Mouse (Mus musculus) heart, embryonic 13.5 days (tissue): ENCODE measurements around the gene Serpina1c. TPM values are rescaled to one million over a fixed set of nuclear protein-coding genes. Genes with fewer than 3 reads are reported as not detected.
"Not testable (repeated sequence)": the region's sequence is repeated elsewhere in the genome, so short reads cannot be mapped to it uniquely, and the experiment has no call there.

Experiments used
- ATAC-seq: fragments of 200-750 bp; cut with Nextera tagmentation; 2 replicates; pipeline ENCODE4 v1.8.0; 2017; ENCODE audit warnings: moderate TSS enrichment; ENCODE audit not compliant: insufficient number of reproducible peaks, low FRiP score, low TSS enrichment; ENCODE audit errors: extremely low read depth
- H3K27ac ChIP-seq: fragments of 300-500 bp; sonication (generic); replicated peaks from 2 replicates; pipeline ENCODE4 v1.5.1; 2015; ENCODE audit warnings: moderate library complexity, mild to moderate bottlenecking, inconsistent platforms
- H3K27me3 ChIP-seq: fragments of 300-500 bp; sonication (generic); replicated peaks from 2 replicates; pipeline ENCODE4 v1.6.1; 2015; ENCODE audit warnings: mild to moderate bottlenecking, inconsistent platforms
- H3K36me3 ChIP-seq: fragments of 300-500 bp; sonication (generic); 2 replicates; pipeline ENCODE4 v1.6.1; 2015; ENCODE audit warnings: mild to moderate bottlenecking, inconsistent platforms
- H3K4me1 ChIP-seq: fragments of 300-500 bp; sonication (generic); 2 replicates; pipeline ENCODE4 v1.6.1; 2015; ENCODE audit warnings: inconsistent platforms
- H3K4me2 ChIP-seq: fragments of 300-500 bp; sonication (generic); 2 replicates; pipeline ENCODE4 v1.6.1; 2015; ENCODE audit warnings: inconsistent platforms, mild to moderate bottlenecking, moderate library complexity
- H3K4me3 ChIP-seq: fragments of 300-500 bp; sonication (generic); 2 replicates; pipeline ENCODE4 v1.5.1; 2015; ENCODE audit warnings: moderate library complexity, mild to moderate bottlenecking, inconsistent platforms
- H3K9ac ChIP-seq: fragments of 300-500 bp; sonication (generic); 2 replicates; pipeline ENCODE4 v1.6.1; 2015; ENCODE audit warnings: inconsistent platforms, mild to moderate bottlenecking, moderate library complexity
- H3K9me3 ChIP-seq: fragments of 300-500 bp; sonication (generic); 2 replicates; pipeline ENCODE4 v1.6.1; 2016; ENCODE audit warnings: inconsistent platforms
- WGBS: fragments of 180-500 bp; shearing (Covaris S2); methylation state at CpG from one replicate; pipeline ENCODE4 v1.1.7; 2015; ENCODE audit warnings: mixed read lengths; 5-methylcytosine and 5-hydroxymethylcytosine counted together
- polyA plus RNA-seq: library from polyadenylated mRNA; unstranded; fragments of >200 nt; fragmentation: Nextera tagmentation; extraction: Ambion mirVana; gene quantifications from 2 replicates; pipeline ENCODE4 v1.2.1, GENCODE M21; 2015

Gene Serpina1c
- polyA plus RNA-seq: 1.5 and 3.6 TPM in 2 replicates

- not testable (repeated sequence) for H3K9me3 ChIP-seq, H3K4me1 ChIP-seq, ATAC-seq, H3K27ac ChIP-seq, H3K4me2 ChIP-seq, H3K27me3 ChIP-seq, H3K9ac ChIP-seq, H3K4me3 ChIP-seq, H3K36me3 ChIP-seq
- WGBS: 74% methylated on average over 4 of the region's 4 CpGs
These were observed at the start of gene Serpina1c for GRCm38 (mm10) chr12:103904837-103905340. TSS of gene Serpina1c (minus strand) at chr12:103904887.

- H3K9ac ChIP-seq, H3K9me3 ChIP-seq: not testable (repeated sequence)
- WGBS: 65% methylated on average over 3 of the region's 3 CpGs
These were observed 48.3 kb upstream of the Serpina1c start for GRCm38 (mm10) chr12:103952972-103953371.

GRCm38 (mm10) chr12:103946243-103946642, 41.6 kb upstream of the Serpina1c start:
- Histone ChIP-seq H3K9me3 (peaks cover 21% of the 10 kb centered on the region), H3K27ac (no peak overlapping the region), H3K27me3 (no peaks in the 10 kb centered on the region), H3K4me3 (no peak overlapping the region), H3K36me3 (no peaks in the 10 kb centered on the region), H3K4me1 (no peaks in the 10 kb centered on the region), H3K4me2 (no peak overlapping the region), H3K9ac (no peak overlapping the region)
- ATAC-seq: no peak
- WGBS: 72% methylated on average over 4 of the region's 4 CpGs

More at GRCm38 (mm10) chr12:103952972-103953371, 48.3 kb upstream of the Serpina1c start:
- not testable (repeated sequence) for H3K4me1 ChIP-seq, ATAC-seq, H3K27me3 ChIP-seq, H3K27ac ChIP-seq, H3K4me3 ChIP-seq, H3K36me3 ChIP-seq, H3K4me2 ChIP-seq

- not testable (repeated sequence) for H3K36me3 ChIP-seq, H3K4me1 ChIP-seq, H3K9ac ChIP-seq, H3K27me3 ChIP-seq, ATAC-seq, H3K9me3 ChIP-seq, H3K27ac ChIP-seq, H3K4me2 ChIP-seq, H3K4me3 ChIP-seq
- WGBS: 87% methylated on average over 12 of the region's 16 CpGs
These were observed 4.5 kb upstream of the Serpina1c start for GRCm38 (mm10) chr12:103909181-103909580.

- not testable (repeated sequence) for H3K9ac ChIP-seq, H3K36me3 ChIP-seq, H3K27ac ChIP-seq, H3K4me3 ChIP-seq, H3K27me3 ChIP-seq, H3K4me2 ChIP-seq, ATAC-seq, H3K4me1 ChIP-seq, H3K9me3 ChIP-seq
- 19% methylated on average over 1 of the region's 1 CpGs for WGBS
These were observed 3.1 kb upstream of the Serpina1c start for GRCm38 (mm10) chr12:103907746-103908145.

GRCm38 (mm10) chr12:103901929-103902328, 2.8 kb downstream of the Serpina1c start:
- not testable (repeated sequence) for H3K9ac ChIP-seq, H3K36me3 ChIP-seq, H3K4me3 ChIP-seq, H3K4me2 ChIP-seq, H3K27me3 ChIP-seq, H3K27ac ChIP-seq, H3K9me3 ChIP-seq, ATAC-seq, H3K4me1 ChIP-seq
- 81% methylated on average over 3 of the region's 3 CpGs for WGBS

GRCm38 (mm10) chr12:103866873-103867272, 37.8 kb downstream of the Serpina1c start:
- WGBS: 68% methylated on average over 1 of the region's 1 CpGs
- not testable (repeated sequence) for ATAC-seq, H3K4me3 ChIP-seq, H3K27ac ChIP-seq, H3K27me3 ChIP-seq, H3K4me2 ChIP-seq, H3K4me1 ChIP-seq, H3K9ac ChIP-seq, H3K36me3 ChIP-seq
- H3K9me3 ChIP-seq: peaks cover 12% of the 10 kb centered on the region

- not testable (repeated sequence) for H3K4me3 ChIP-seq, H3K9me3 ChIP-seq, H3K4me1 ChIP-seq, H3K27ac ChIP-seq, H3K9ac ChIP-seq, H3K27me3 ChIP-seq, H3K36me3 ChIP-seq, H3K4me2 ChIP-seq, ATAC-seq
- WGBS: 69% methylated on average over 9 of the region's 9 CpGs
These were observed 41.3 kb downstream of the Serpina1c start, which contains the start of gene Serpina1a for GRCm38 (mm10) chr12:103863101-103863974. TSS of gene Serpina1a (minus strand) at chr12:103863562.

- Histone ChIP-seq H3K4me2 (no peak overlapping the region), H3K9ac (no peak overlapping the region), H3K4me3 (no peak overlapping the region), H3K4me1 (no peaks in the 10 kb centered on the region), H3K27me3 (no peaks in the 10 kb centered on the region), H3K36me3 (no peaks in the 10 kb centered on the region), H3K9me3 (peaks cover 8% of the 10 kb centered on the region; the same call in 1 of the 2 replicates), H3K27ac (no peak overlapping the region)
- no peak for ATAC-seq
- 59% methylated on average over 3 of the region's 3 CpGs for WGBS
These were observed 43.7 kb downstream of the Serpina1c start for GRCm38 (mm10) chr12:103860976-103861375.

GRCm38 (mm10) chr12:103860571-103860970, 44.1 kb downstream of the Serpina1c start:
- H3K27me3 ChIP-seq, ATAC-seq, H3K4me3 ChIP-seq, H3K36me3 ChIP-seq, H3K9me3 ChIP-seq, H3K4me1 ChIP-seq, H3K27ac ChIP-seq, H3K4me2 ChIP-seq, H3K9ac ChIP-seq: not testable (repeated sequence)
- WGBS: 67% methylated on average over 3 of the region's 4 CpGs

- H3K27me3 ChIP-seq, ATAC-seq, H3K9ac ChIP-seq, H3K9me3 ChIP-seq, H3K4me3 ChIP-seq, H3K4me1 ChIP-seq, H3K4me2 ChIP-seq, H3K36me3 ChIP-seq, H3K27ac ChIP-seq: not testable (repeated sequence)
- 46% methylated on average over 3 of the region's 3 CpGs for WGBS
These were observed 45.1 kb downstream of the Serpina1c start for GRCm38 (mm10) chr12:103859584-103859983.

GRCm38 (mm10) chr12:103853032-103853431, 51.7 kb downstream of the Serpina1c start:
- H3K9ac ChIP-seq, H3K4me1 ChIP-seq, H3K9me3 ChIP-seq, ATAC-seq, H3K36me3 ChIP-seq, H3K4me3 ChIP-seq, H3K27ac ChIP-seq, H3K4me2 ChIP-seq, H3K27me3 ChIP-seq: not testable (repeated sequence)
- WGBS: 66% methylated on average over 2 of the region's 2 CpGs
